ENCODE assay signal across 19 mouse cellular contexts in genomic region chr9:61470815-61471505, GRCm38 (mm10).
DNase-seq lines count a peak whose midpoint lies in the region; ATAC-seq lines count a peak whose summit lies in the region.
"Had no signal": no experiment of that assay in that cellular context is flagged by ENCODE, and none has a peak within 500 bp of the region (broad histone marks: within the 10 kb centered on the region; RNA-seq: fewer than 3 reads in every experiment).

No protein-coding gene starts in this region.

- DNase-seq in ovary, adult 18-20 months (ENCODE audit: low spot score), result peak; percentile 67
- DNase-seq in ovary, postnatal 10 days (ENCODE audit: low spot score), result no peak
- peak; percentile 82 for DNase-seq in adrenal gland, adult 2 months
- peak; percentile 7 for DNase-seq in kidney, adult 18-20 months
- peak; percentile 32 for DNase-seq in kidney, postnatal 14 days
- no peak for DNase-seq in heart, postnatal 10 days
- DNase-seq in natural killer cell, adult 2 months (ENCODE audit: low spot score in 2 of 2), result no peak
- DNase-seq: cerebellum, postnatal 10 days; embryo, embryonic 11 days; liver, embryonic 13.5 days; thymus, postnatal 25 days had no signal

- peaks cover under 1% of the 10 kb centered on the region; the same call in 1 of the 2 replicates for H3K9me3 ChIP-seq in liver, embryonic 12.5 days (replicated peaks)
- H3K9me3 ChIP-seq: intestine, embryonic 15.5 days; limb, embryonic 10.5 days; liver, embryonic 13.5 days; lung, embryonic 15.5 days had no signal

- no peak for ATAC-seq in liver, embryonic 12.5 days
- ATAC-seq: intestine, embryonic 15.5 days; midbrain, embryonic 16.5 days had no signal

- no peaks in the 10 kb centered on the region for H3K36me3 ChIP-seq in liver, embryonic 12.5 days
- H3K36me3 ChIP-seq: forebrain, embryonic 12.5 days; heart, embryonic 12.5 days; intestine, embryonic 15.5 days; limb, embryonic 10.5 days; liver, embryonic 13.5 days; lung, embryonic 15.5 days had no signal

- no peaks in the 10 kb centered on the region; the same call in 1 of the 2 replicates for H3K27me3 ChIP-seq in liver, embryonic 12.5 days (replicated peaks)

- intact Hi-C loops in heart, postnatal 10 days (cut with DNase I), result no loop called here

- 47% methylated on average over 6 of the region's 6 CpGs for WGBS in liver, embryonic 12.5 days (ENCODE audit: insufficient replicate concordance)

- H3K27ac ChIP-seq in liver, embryonic 12.5 days, result no peak overlapping the region
- H3K27ac ChIP-seq: forebrain, embryonic 12.5 days; intestine, embryonic 15.5 days; limb, embryonic 10.5 days; liver, embryonic 13.5 days; lung, embryonic 15.5 days; macrophage had no signal

- no peaks in the 10 kb centered on the region for H3K4me1 ChIP-seq in liver, embryonic 12.5 days
- H3K4me1 ChIP-seq: heart, embryonic 12.5 days; liver, embryonic 13.5 days; lung, embryonic 15.5 days had no signal

- H3K9ac ChIP-seq in liver, embryonic 12.5 days, result no peak overlapping the region
- H3K9ac ChIP-seq: forebrain, embryonic 12.5 days; heart, embryonic 12.5 days; intestine, embryonic 15.5 days; liver, embryonic 13.5 days; lung, embryonic 15.5 days had no signal

- H3K4me2 ChIP-seq in liver, embryonic 12.5 days, result no peak overlapping the region
- H3K4me2 ChIP-seq: forebrain, embryonic 12.5 days; heart, embryonic 12.5 days; intestine, embryonic 15.5 days; liver, embryonic 13.5 days; lung, embryonic 15.5 days had no signal

- H3K4me3 ChIP-seq in liver, embryonic 12.5 days, result no peak overlapping the region
- H3K4me3 ChIP-seq: forebrain, embryonic 12.5 days; heart, embryonic 12.5 days; intestine, embryonic 15.5 days; limb, embryonic 10.5 days; liver, embryonic 13.5 days; lung, embryonic 15.5 days had no signal

Comparison
In these comparisons a context has a peak if more than half of its experiments do, and no peak if none do; other contexts are left out.
1. DNase-seq: peak in ovary, adult 18-20 months (single experiment), adrenal gland, adult 2 months (single experiment), kidney, adult 18-20 months (single experiment) and kidney, postnatal 14 days (single experiment); none in ovary, postnatal 10 days (single experiment), heart, postnatal 10 days (0 of 2) and natural killer cell, adult 2 months (0 of 2).